Mouse (Mus musculus): ENCODE data around the gene Cep131.

DNA sequence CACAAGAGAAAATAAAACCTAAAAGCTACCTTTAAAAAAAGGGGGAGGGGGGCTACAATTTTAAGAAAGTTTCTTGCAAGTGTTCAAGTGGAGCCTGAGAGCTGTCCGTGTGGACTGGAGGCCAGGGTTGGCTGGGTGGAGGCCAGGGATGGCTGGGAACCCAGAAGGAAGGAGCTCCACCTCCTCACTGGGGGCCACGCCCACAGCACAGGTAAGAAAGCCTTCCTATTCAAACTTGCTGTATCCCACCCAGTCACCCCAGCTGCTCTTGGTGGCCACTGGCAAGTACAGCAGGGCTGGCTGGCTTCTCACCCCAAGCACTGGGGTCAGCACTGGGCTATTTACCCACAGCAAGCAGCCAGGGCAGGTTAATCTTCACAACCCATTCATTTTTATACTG, 20.4 kb upstream of the Cep131 start:
- TF ChIP-seq GATA1 (IDR thresholded peaks at IDR 0.05; ENCODE audit: borderline replicate concordance, low read length) (no peak), FLI1 (IDR thresholded peaks at IDR 0.05; ENCODE audit: low read length) (no peak)

Data from megakaryocyte, embryonic 14.5 days (primary cell).